Mouse (Mus musculus): Measurements from ENCODE around the gene Rnf222. TPM values are rescaled to one million over a fixed set of nuclear protein-coding genes. Genes with fewer than 3 reads are reported as not detected.

Rnf222 gene
- not detected in 2 replicates for polyA plus RNA-seq (2012; rRNA removed)

DNA sequence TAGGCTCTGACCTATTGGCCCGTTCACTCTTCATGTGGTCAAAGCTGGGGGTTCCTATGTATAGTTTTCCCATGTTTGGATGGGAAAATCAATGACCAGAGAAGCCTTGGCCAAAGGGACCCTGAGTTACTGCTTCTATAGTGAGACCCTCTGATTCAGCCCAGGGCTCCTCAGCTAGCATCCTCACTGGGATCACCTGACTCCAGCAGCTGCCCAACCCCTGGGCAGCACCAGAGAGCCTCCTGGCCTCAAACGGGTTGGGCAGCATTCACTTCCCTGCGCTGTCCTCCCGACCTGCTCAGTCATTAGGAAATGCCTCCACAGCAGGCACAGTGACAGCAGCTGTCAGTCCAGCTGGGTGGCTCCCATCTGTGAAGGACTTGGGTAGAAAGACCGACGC lies at the start of gene Rnf222:
Gene Rnf222, plus strand, starts transcription at position 301 of the 400 bp plus-strand sequence.

DNA sequence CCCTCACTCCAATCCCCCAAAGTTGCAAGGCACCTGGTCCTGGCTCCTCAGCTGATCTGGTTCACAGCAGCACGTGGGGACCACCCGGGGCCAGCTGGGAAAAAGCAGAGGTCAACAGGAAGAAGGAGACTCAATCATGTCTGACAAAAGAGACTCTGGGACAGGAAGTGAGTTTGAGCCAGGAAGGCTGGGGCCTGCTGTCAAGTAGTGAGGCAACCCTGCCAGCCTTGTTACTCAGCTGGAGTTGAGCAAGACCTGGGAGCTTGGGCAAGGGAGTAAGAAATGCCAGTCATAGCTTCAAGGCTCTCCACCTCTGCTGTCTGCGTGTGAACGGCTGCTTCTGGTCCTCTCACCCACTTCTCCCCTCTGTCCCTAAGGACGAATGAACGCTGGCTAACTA lies 16.6 kb upstream of the Rnf222 start, which contains the start of gene Ndel1:
Gene Ndel1, minus strand, starts transcription at position 111 of the 400 bp plus-strand sequence.

GRCm38 (mm10) chr11:68901351-68902046 lies 13.1 kb downstream of the Rnf222 start, which contains the start of gene Rpl26:
Gene Rpl26 (plus strand): TSS chr11:68901583.

GRCm38 (mm10) chr11:68926981-68927380 lies 38.6 kb downstream of the Rnf222 start, which contains the start of gene Odf4:
Gene Odf4 (minus strand): TSS chr11:68927081.

Other genes with a start within 250 kb of the Rnf222 start
- 8.1 and 9.0 TPM in 2 replicates for gene Myh10, start 197.0 kb upstream of the Rnf222 start, polyA plus RNA-seq (2012; rRNA removed)
- gene Ndel1, start 16.7 kb upstream of the Rnf222 start, polyA plus RNA-seq (2012; rRNA removed), result 83.7 and 84.2 TPM in 2 replicates
- 462 and 604 TPM in 2 replicates for gene Rpl26, start 13.0 kb downstream of the Rnf222 start, polyA plus RNA-seq (2012; rRNA removed)
- not detected in 2 replicates for gene Odf4, start 38.5 kb downstream of the Rnf222 start, polyA plus RNA-seq (2012; rRNA removed)
- 14.3 and 24.5 TPM in 2 replicates for gene Arhgef15, start 68.9 kb downstream of the Rnf222 start, polyA plus RNA-seq (2012; rRNA removed)
- 81.4 and 94.7 TPM in 2 replicates for gene Slc25a35, start 79.6 kb downstream of the Rnf222 start, polyA plus RNA-seq (2012; rRNA removed)
- gene Rangrf, start 86.6 kb downstream of the Rnf222 start, polyA plus RNA-seq (2012; rRNA removed), result 48.9 and 61.1 TPM in 2 replicates
- 12.3 and 13.5 TPM in 2 replicates for gene Pfas, start 119.9 kb downstream of the Rnf222 start, polyA plus RNA-seq (2012; rRNA removed)
- gene Ctc1, start 127.4 kb downstream of the Rnf222 start, polyA plus RNA-seq (2012; rRNA removed), result 30.8 and 33.6 TPM in 2 replicates
- 44.7 and 44.9 TPM in 2 replicates for gene Aurkb, start 157.1 kb downstream of the Rnf222 start, polyA plus RNA-seq (2012; rRNA removed)
- gene Borcs6, start 171.2 kb downstream of the Rnf222 start, polyA plus RNA-seq (2012; rRNA removed), result 34.7 and 36.8 TPM in 2 replicates
- gene Tmem107, start 182.3 kb downstream of the Rnf222 start, polyA plus RNA-seq (2012; rRNA removed), result 33.1 and 44.6 TPM in 2 replicates
- 93.8 and 112 TPM in 2 replicates for gene Vamp2, start 199.9 kb downstream of the Rnf222 start, polyA plus RNA-seq (2012; rRNA removed)
- 16.4 and 21.2 TPM in 2 replicates for gene Per1, start 206.7 kb downstream of the Rnf222 start, polyA plus RNA-seq (2012; rRNA removed)
- 0.70 and 1.1 TPM in 2 replicates for gene Hes7, start 231.9 kb downstream of the Rnf222 start, polyA plus RNA-seq (2012; rRNA removed)
- gene 9130213A22Rik, start 234.0 kb downstream of the Rnf222 start, polyA plus RNA-seq (2012; rRNA removed), result 0.60 and 0.64 TPM in 2 replicates
- 0.15 and 0.42 TPM in 2 replicates for gene Aloxe3, start 237.3 kb downstream of the Rnf222 start, polyA plus RNA-seq (2012; rRNA removed)

Measured in colon, adult 2 months (tissue).